Mouse (Mus musculus) liver, adult 2 months (tissue): ENCODE data around the gene Rab25. TPM values are rescaled to one million over a fixed set of nuclear protein-coding genes. Genes with fewer than 3 reads are reported as not detected.

ENCODE experiments used
- DNase-seq: peaks from one replicate; pipeline ENCODE4 v3.0.0-alpha.2; 2011; ENCODE audit warnings: low read depth, low spot score; ENCODE audit errors: extremely low read depth
- H3K27ac ChIP-seq: fragments of 200-500 bp; replicated peaks from 2 replicates; pipeline ENCODE4 v1.5.1; 2012; ENCODE audit warnings: low read depth, mild to moderate bottlenecking, control low read depth, inconsistent platforms, low read length; ENCODE audit not compliant: insufficient read depth
- H3K27me3 ChIP-seq: fragments of 200-500 bp; 2 replicates; pipeline ENCODE4 v1.6.1; 2012; ENCODE audit warnings: mild to moderate bottlenecking, moderate library complexity, low read length, inconsistent platforms; ENCODE audit not compliant: control insufficient read depth, insufficient read depth
- H3K36me3 ChIP-seq: fragments of 200-500 bp; 2 replicates; pipeline ENCODE4 v1.6.1; 2012; ENCODE audit warnings: low read length, inconsistent platforms; ENCODE audit not compliant: control insufficient read depth, insufficient read depth
- H3K4me1 ChIP-seq: fragments of 200-500 bp; 2 replicates; pipeline ENCODE4 v1.6.1; 2011; ENCODE audit warnings: low read length; ENCODE audit not compliant: control insufficient read depth, insufficient read depth
- H3K4me3 ChIP-seq: fragments of 200-500 bp; 2 replicates; pipeline ENCODE4 v1.5.1; 2011; ENCODE audit warnings: low read depth, mild to moderate bottlenecking, control low read depth, low read length, moderate library complexity; ENCODE audit not compliant: insufficient read depth
- H3K79me2 ChIP-seq: fragments of 200-500 bp; 2 replicates; pipeline ENCODE4 v1.6.1; 2012; ENCODE audit warnings: inconsistent platforms, mild to moderate bottlenecking, low read length, moderate library complexity; ENCODE audit not compliant: control insufficient read depth, insufficient read depth
- H3K9ac ChIP-seq: fragments of 200-500 bp; 2 replicates; pipeline ENCODE4 v1.6.1; 2012; ENCODE audit warnings: low read depth, mild to moderate bottlenecking, control low read depth, inconsistent platforms, low read length
- CTCF ChIP-seq: fragments of 200-500 bp; IDR thresholded peaks from 2 replicates; pipeline ENCODE4 v1.5.1; 2011; ENCODE audit warnings: low read depth, low read length, control low read depth
- POLR2A ChIP-seq: fragments of 200-500 bp; IDR thresholded peaks from 2 replicates; pipeline ENCODE4 v1.6.1; 2011; ENCODE audit warnings: low read length, control low read depth; ENCODE audit not compliant: insufficient read depth; ENCODE audit errors: extremely low read depth
- WGBS: fragments of 180-500 bp; shearing (Covaris S2); methylation state at CpG from one replicate; pipeline ENCODE4 v1.1.7; 2018; 5-methylcytosine and 5-hydroxymethylcytosine counted together
- polyA plus RNA-seq: library from polyadenylated mRNA; depleted of rRNA; stranded (reverse); fragments of >200 nt; gene quantifications from 2 replicates; pipeline ENCODE4 v1.2.3, GENCODE M21; 2012
- total RNA-seq: library from RNA; depleted of rRNA; stranded (reverse); fragments of >200 nt; gene quantifications from 2 replicates; pipeline ENCODE4 v1.2.3, GENCODE M21; 2014

Rab25 gene
- total and polyA plus RNA-seq, 2 experiments: 0.18 to 0.32 TPM

- H3K9ac ChIP-seq: no peak overlapping the region
- no peaks in the 10 kb centered on the region for H3K36me3 ChIP-seq
- no peak for DNase-seq
- no peaks in the 10 kb centered on the region for H3K4me1 ChIP-seq
- TF ChIP-seq CTCF (no peak), POLR2A (no peak)
- H3K27ac ChIP-seq: no peak overlapping the region
- no peaks in the 10 kb centered on the region for H3K79me2 ChIP-seq
- 88% methylated on average over 7 of the region's 7 CpGs for WGBS
- H3K4me3 ChIP-seq: no peak overlapping the region
- H3K27me3 ChIP-seq: no peaks in the 10 kb centered on the region
Observed at GRCm38 (mm10) chr3:88541622-88542401, 6.3 kb downstream of the Rab25 start.

GRCm38 (mm10) chr3:88540085-88540484 is 8.0 kb downstream of the Rab25 start:
- WGBS: 86% methylated on average over 5 of the region's 5 CpGs
- Histone ChIP-seq H3K27ac (no peak overlapping the region), H3K79me2 (no peaks in the 10 kb centered on the region), H3K36me3 (no peaks in the 10 kb centered on the region), H3K27me3 (no peaks in the 10 kb centered on the region), H3K4me1 (no peaks in the 10 kb centered on the region), H3K4me3 (no peak overlapping the region), H3K9ac (no peak overlapping the region)
- no peak for DNase-seq
- TF ChIP-seq POLR2A: no peak
- TF ChIP-seq CTCF: no peak

GRCm38 (mm10) chr3:88539397-88539796 is 8.7 kb downstream of the Rab25 start:
- no peaks in the 10 kb centered on the region for H3K79me2 ChIP-seq
- H3K4me3 ChIP-seq: no peak overlapping the region
- no peak for TF ChIP-seq POLR2A
- TF ChIP-seq CTCF: no peak
- no peak overlapping the region for H3K27ac ChIP-seq
- no peaks in the 10 kb centered on the region for H3K27me3 ChIP-seq
- 60% methylated on average over 3 of the region's 3 CpGs for WGBS
- no peaks in the 10 kb centered on the region for H3K4me1 ChIP-seq
- no peak for DNase-seq
- H3K9ac ChIP-seq: no peak overlapping the region
- no peaks in the 10 kb centered on the region for H3K36me3 ChIP-seq

GRCm38 (mm10) chr3:88538271-88539145 is 9.6 kb downstream of the Rab25 start:
- no peak for TF ChIP-seq POLR2A
- no peak for TF ChIP-seq CTCF
- H3K4me3 ChIP-seq: no peak overlapping the region
- DNase-seq: no peak
- H3K27me3 ChIP-seq: no peaks in the 10 kb centered on the region
- no peaks in the 10 kb centered on the region for H3K79me2 ChIP-seq
- WGBS: 85% methylated on average over 9 of the region's 9 CpGs
- no peak overlapping the region for H3K27ac ChIP-seq
- H3K4me1 ChIP-seq: no peaks in the 10 kb centered on the region
- H3K36me3 ChIP-seq: no peaks in the 10 kb centered on the region
- H3K9ac ChIP-seq: no peak overlapping the region

GRCm38 (mm10) chr3:88537146-88537545 is 11.0 kb downstream of the Rab25 start:
- no peak for TF ChIP-seq CTCF
- TF ChIP-seq POLR2A: no peak
- Histone ChIP-seq H3K27me3 (no peaks in the 10 kb centered on the region), H3K79me2 (no peaks in the 10 kb centered on the region), H3K9ac (no peak overlapping the region), H3K4me1 (no peaks in the 10 kb centered on the region), H3K27ac (no peak overlapping the region), H3K36me3 (no peaks in the 10 kb centered on the region), H3K4me3 (peak overlapping the region; percentile 50; the same call in 1 of the 2 replicates)
- DNase-seq: no peak
- 71% methylated on average over 6 of the region's 6 CpGs for WGBS
